Mouse (Mus musculus) retina, postnatal 7 days (tissue): ENCODE data around the gene Cd93.

ENCODE experiments used
- DNase-seq: peaks from one replicate; pipeline ENCODE4 v3.0.0-alpha.2; 2012; ENCODE audit warnings: low read depth, low spot score

Gene Cd93

GRCm38 (mm10) chr2:148402227-148402626 lies 41.1 kb downstream of the Cd93 start:
- no peak for DNase-seq

- no peak for DNase-seq
Measured at GRCm38 (mm10) chr2:148398901-148399685, 44.3 kb downstream of the Cd93 start.

GRCm38 (mm10) chr2:148397784-148398100 lies 45.6 kb downstream of the Cd93 start:
- DNase-seq, result no peak

GRCm38 (mm10) chr2:148397015-148397783 lies 46.2 kb downstream of the Cd93 start:
- no peak for DNase-seq

GRCm38 (mm10) chr2:148396209-148396608 lies 47.2 kb downstream of the Cd93 start:
- DNase-seq, result no peak

- DNase-seq, result no peak
Measured at GRCm38 (mm10) chr2:148395131-148396051, 48.0 kb downstream of the Cd93 start, which contains the start of gene Sstr4. Gene Sstr4 (plus strand): TSS chr2:148395344.

GRCm38 (mm10) chr2:148393846-148394245 lies 49.5 kb downstream of the Cd93 start:
- no peak for DNase-seq

GRCm38 (mm10) chr2:148393149-148393548 lies 50.2 kb downstream of the Cd93 start:
- DNase-seq, result no peak

GRCm38 (mm10) chr2:148387652-148388581 lies 55.4 kb downstream of the Cd93 start:
- no peak for DNase-seq

GRCm38 (mm10) chr2:148386927-148387326 lies 56.4 kb downstream of the Cd93 start:
- DNase-seq, result no peak
